Mouse (Mus musculus): ENCODE data around the gene Rdh8. TPM values are rescaled to one million over a fixed set of nuclear protein-coding genes. Genes with fewer than 3 reads are reported as not detected.

The Rdh8 gene
- not detected for total RNA-seq (2021)
- long read RNA-seq, experiment 1: 0 reads
- long read RNA-seq, experiment 2: 0 reads

GRCm38 (mm10) chr9:20818236-20818635, at the start of gene Rdh8:
Gene Rdh8 (plus strand): TSS chr9:20818503.
- DNase-seq (ENCODE audit: low spot score in 2 of 2): no peak

DNA sequence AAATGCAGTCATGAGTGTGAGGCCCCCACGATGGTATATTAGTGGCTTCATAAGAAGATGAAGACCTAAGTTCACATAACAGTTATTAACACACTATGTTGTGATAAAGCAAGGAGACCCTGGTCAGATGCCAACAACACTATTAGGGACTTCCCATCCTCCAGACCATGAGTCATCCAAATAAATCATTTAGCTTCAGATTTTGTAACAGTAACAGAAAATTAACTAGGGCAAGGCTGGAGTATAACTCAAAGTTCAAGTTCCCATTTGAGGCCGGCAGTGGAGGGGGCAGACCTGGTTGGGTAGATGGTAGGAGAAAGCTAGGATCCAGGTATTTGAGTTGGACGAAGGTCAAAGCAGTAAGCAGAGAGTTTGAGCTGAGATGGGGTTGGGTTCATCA, 37.0 kb upstream of the Rdh8 start:
- no peak for DNase-seq (ENCODE audit: low spot score in 2 of 2)

- DNase-seq (ENCODE audit: low spot score in 2 of 2): no peak
Observed at GRCm38 (mm10) chr9:20785055-20785454, 33.2 kb upstream of the Rdh8 start.

- no peak for DNase-seq (ENCODE audit: low spot score in 2 of 2)
Observed at GRCm38 (mm10) chr9:20787992-20788391, 30.3 kb upstream of the Rdh8 start.

DNA sequence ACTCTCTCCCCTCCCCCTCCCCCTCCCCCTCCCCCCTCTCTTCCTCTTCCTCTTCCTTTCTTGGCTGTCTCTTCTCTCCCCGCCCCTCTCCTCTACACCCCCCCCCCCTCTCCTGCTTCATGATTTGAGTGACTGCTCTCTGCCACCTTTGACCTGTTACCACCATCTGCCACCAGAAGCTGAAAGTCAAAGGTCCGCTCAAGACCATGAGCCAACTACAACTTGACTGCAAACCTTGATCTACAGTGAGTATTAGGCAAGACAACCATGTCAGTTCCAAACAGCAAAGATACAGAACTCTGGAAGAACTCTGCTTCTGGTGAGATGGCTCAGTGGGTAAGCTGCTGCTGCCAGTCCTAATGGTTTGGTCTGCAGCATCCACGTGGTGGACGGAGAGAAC, 28.7 kb upstream of the Rdh8 start:
- no peak for DNase-seq (ENCODE audit: low spot score in 2 of 2)

- DNase-seq (ENCODE audit: low spot score in 2 of 2): no peak
Observed at GRCm38 (mm10) chr9:20790345-20790744, 28.0 kb upstream of the Rdh8 start.

- peak; percentile 23 to 28 for DNase-seq (ENCODE audit: low spot score in 2 of 2)
Observed at GRCm38 (mm10) chr9:20794108-20794806, 24.0 kb upstream of the Rdh8 start.

DNA sequence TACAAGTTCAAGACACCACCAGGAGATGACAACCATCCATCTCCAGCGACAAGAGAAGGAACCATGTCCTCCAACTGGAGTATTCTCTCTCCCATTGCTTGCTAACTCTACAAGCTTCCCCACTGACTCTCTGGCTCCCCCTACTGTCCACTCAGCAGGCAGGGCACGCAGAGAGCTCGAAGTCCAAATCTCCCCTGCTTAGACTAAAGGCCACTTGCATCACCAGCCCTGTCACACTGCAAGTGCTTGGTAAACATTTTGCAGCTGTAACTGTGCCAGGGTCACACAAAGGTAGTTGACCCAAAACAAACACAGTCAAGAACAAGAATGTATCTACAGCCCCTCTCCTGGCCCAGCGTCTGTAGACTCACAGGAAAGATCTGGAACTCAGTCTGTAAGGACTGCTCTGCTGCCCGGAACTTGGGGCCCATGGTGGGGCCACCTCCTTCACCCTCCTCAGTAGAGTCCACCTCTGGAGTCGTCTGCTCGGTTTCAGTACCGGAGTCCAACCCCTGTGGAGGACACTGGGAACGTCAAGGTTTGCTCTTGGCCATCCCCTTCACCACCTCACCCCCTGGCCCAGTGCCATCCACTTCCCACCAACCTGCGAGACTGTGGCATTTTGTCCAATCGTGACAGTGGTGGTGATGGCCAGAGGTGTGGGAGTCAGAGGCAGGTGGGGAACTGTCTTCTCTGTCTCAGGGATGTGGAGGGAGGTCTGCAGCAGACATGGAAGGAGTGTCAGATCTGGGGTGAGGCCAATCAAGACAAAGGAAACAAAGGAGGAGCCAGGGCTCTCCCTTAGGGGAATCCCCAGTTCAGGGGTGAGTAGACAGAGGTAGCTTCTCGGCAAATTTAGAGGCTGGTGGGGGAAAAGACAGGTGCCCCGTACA, 13.8 kb upstream of the Rdh8 start:
- DNase-seq (ENCODE audit: low spot score in 2 of 2): peak; percentile 63 to 77

GRCm38 (mm10) chr9:20805159-20805495, 13.2 kb upstream of the Rdh8 start:
- no peak for DNase-seq (ENCODE audit: low spot score in 2 of 2)

DNA sequence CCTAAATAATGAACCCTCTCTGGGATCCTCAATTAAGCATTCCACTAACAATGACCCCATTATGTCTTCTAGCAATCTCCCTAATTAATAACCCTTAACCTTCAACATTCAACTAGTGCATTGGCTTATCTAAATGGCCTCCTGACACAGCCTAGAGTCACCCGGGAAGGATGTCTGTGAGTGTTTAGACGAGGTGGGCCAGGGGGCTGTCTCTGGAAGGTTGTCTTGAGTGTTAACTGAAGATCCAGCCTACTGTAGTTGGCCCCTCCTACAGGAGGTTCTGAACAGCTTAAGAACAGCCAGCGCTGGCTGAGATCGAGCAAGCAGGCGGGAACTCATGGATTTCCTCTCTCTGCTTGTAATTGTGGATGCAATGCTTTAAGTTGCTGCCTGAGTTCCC, 12.6 kb upstream of the Rdh8 start:
- DNase-seq (ENCODE audit: low spot score in 2 of 2): no peak

GRCm38 (mm10) chr9:20810271-20810670, 8.0 kb upstream of the Rdh8 start:
- peak; percentile 16 to 19 for DNase-seq (ENCODE audit: low spot score in 2 of 2)

DNA sequence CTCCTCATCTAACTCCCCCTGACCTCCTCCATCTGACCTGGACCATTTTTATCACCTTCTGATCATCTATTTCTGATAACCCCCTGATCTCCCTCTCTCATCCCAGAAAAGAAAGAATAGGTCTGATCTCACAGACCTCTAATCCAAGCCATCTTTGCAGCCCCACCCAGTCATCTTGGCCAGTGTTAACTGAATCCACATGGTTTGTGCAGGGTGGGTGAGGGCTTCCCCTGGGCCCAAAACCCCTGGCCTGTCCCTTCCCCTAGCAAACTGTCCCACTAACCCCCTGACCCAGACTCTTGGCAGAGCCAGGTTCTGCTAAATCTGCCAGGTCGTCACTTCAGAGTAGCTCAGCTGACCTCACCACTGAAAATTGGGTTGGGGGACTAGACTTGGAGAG, 7.5 kb upstream of the Rdh8 start:
- DNase-seq (ENCODE audit: low spot score in 2 of 2): no peak

- DNase-seq (ENCODE audit: low spot score in 2 of 2): no peak
Observed at GRCm38 (mm10) chr9:20812537-20813271, 5.6 kb upstream of the Rdh8 start.

GRCm38 (mm10) chr9:20814521-20815272, 3.6 kb upstream of the Rdh8 start, which contains the start of gene Col5a3:
Gene Col5a3 (minus strand): TSS chr9:20815067.
- peak in 1 of 2 experiments; percentile 22 for DNase-seq (ENCODE audit: low spot score in 2 of 2)

GRCm38 (mm10) chr9:20820001-20820400, 1.7 kb downstream of the Rdh8 start:
- DNase-seq (ENCODE audit: low spot score in 2 of 2): no peak

DNA sequence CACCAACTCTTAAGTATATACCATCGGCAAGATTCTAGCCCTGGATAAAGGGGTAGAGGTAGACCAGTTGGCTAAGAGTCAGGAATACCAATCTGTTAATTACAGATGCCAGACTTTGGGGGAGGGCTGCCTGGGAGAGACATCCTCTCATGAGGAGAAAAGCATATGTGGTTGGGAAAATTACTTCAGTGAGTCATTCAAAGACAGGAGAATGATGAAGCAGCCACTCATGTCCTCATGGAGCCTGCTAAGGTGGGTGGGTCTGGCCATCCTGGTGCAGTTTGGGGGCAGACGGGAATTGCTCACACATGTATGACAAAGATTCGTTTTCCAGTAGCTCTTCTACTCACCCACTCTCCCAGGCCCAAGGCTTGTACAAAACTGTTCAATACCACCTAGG, 4.5 kb downstream of the Rdh8 start:
- DNase-seq (ENCODE audit: low spot score in 2 of 2): peak; percentile 28 to 34

GRCm38 (mm10) chr9:20825781-20826180, 7.5 kb downstream of the Rdh8 start:
- DNase-seq (ENCODE audit: low spot score in 2 of 2): no peak

- no peak for DNase-seq (ENCODE audit: low spot score in 2 of 2)
Observed at GRCm38 (mm10) chr9:20828127-20828526, 9.8 kb downstream of the Rdh8 start.

GRCm38 (mm10) chr9:20830901-20831643, 12.8 kb downstream of the Rdh8 start:
- peak; percentile 94 to 99 for DNase-seq (ENCODE audit: low spot score in 2 of 2)

DNA sequence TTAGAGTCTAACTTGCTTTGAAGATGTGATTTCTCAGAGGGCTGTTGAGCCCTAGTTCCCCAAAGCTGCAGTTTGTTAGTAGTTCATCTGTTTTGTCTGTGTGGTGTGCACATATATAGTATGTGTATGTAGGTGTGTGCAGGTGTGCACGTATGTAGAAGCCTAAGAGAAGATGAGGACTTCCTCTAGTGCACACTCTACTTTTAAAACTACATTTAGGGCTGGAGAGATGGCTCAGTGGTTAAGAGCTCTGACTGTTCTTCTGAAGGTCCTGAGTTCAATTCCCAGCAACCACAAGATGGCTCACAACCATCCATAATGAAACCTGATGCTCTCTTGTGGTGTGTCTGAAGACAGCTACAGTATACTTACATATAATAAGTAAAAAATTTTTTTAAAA, 16.6 kb downstream of the Rdh8 start:
- DNase-seq (ENCODE audit: low spot score in 2 of 2): no peak

Data from left cerebral cortex, adult 18-20 months (tissue).